Mouse (Mus musculus) spleen, postnatal 36 days (tissue): Measurements from ENCODE around the gene Ugt1a6b.

Source experiments
- DNase-seq, 2 experiments: peaks; one replicate each; pipeline ENCODE4 v3.0.0; 2022; ENCODE audit warnings: low spot score in 2 of 2, mixed read lengths in 1 of 2

Gene Ugt1a6b

DNA sequence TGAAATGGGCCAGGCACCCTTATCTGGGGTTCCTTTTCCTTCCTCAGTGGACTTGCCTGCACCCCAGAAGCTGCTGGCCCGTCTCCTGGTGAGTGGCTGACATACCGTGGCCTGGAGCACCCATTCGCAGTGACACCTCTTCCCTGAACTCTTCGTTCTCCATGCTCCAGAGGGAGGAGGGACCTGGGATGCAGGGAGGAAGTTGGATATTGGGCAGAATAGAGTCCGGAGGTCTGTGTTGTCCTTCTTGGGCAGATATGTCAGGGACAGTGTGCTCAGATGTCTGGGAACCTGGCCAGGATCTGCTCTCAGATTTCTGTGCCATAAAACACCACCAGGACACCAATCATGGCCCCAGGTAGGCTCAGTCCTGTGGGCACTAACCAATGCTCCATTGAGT is 137.0 kb downstream of the Ugt1a6b start:
- DNase-seq, result no peak

DNA sequence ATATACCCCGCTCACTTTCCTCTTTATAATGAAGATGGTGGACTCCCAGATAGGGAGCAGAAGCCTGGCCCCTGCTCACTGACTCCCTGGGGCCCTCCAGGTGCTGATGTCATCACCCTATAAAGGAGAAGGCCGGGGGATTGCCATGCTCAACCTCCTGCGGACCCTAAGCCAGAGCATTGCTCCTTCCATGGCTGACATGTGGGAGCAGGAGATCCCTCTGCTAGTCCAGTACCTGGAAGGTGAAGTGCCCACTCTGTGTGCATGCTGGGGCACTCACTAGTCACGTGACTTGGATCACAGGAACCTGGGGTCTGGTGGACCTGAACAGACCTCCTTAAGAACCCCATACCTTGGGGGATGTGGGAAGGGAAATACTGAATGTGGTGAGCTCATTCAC is 137.5 kb downstream of the Ugt1a6b start:
- no peak for DNase-seq

- DNase-seq, result no peak
Observed at GRCm38 (mm10) chr1:88243861-88244260, 140.8 kb downstream of the Ugt1a6b start.

DNA sequence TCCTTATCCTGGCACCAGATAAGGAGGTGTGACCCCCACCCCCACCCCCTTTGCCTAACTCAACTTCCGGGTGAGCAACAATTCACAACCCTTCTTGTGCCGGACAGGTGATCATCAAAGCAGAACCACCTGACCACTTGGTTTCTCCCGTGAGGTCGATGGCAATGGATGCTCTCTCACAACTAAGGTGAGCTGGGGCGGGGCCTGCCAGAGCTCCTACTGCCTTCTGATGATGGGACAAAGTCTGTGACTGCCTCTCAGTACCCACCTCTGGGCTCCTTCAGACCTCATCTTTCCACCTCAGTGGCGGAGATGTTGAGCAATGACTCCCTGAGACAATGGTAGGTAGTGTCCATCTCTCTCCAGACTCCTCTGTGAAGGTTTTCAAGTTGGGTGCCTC is 142.8 kb downstream of the Ugt1a6b start:
- no peak for DNase-seq

- DNase-seq, result no peak
Observed at GRCm38 (mm10) chr1:88246386-88246785, 143.3 kb downstream of the Ugt1a6b start.

GRCm38 (mm10) chr1:88247660-88248059 is 144.6 kb downstream of the Ugt1a6b start:
- DNase-seq, result no peak

DNA sequence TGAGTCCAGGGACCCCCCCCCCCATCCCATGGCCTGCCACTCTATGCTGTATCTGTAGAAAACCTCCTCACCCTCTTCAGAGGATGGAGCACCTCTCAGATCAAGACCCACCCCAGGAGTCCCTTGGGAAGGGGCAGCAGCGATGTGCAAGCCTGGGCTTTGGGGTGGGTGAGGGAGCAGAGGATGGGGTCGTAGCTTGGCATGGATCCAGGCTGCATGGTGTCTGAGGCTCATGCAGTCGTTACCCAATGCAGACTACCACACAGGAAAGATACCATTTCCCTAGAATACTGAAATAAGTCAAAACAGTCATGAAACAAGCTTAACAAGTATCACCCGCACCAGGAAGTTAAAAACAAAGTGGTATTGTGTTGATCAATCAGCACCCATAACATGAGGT is 145.6 kb downstream of the Ugt1a6b start:
- DNase-seq, result no peak

DNA sequence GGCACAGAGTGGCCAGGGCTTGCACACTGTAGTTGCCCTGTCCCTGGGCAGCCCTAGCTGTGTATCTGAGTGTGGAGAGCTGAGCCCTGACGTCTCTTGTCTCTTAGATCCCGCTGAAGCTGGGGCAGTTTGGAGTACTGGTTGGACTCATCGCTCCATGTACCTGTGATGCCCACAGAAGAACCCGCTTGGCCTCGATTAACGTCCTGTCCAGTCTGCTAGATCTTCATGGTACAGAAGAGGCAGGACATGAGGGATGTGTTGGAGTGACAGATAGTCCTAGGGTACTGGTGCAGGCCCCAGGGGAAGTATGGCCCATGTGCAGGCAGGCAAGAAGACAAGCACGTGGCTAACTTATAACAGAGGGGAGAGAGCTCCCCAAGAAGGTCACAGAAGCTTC is 146.5 kb downstream of the Ugt1a6b start:
- DNase-seq, result no peak

GRCm38 (mm10) chr1:88250023-88250422 is 147.0 kb downstream of the Ugt1a6b start:
- no peak for DNase-seq

DNA sequence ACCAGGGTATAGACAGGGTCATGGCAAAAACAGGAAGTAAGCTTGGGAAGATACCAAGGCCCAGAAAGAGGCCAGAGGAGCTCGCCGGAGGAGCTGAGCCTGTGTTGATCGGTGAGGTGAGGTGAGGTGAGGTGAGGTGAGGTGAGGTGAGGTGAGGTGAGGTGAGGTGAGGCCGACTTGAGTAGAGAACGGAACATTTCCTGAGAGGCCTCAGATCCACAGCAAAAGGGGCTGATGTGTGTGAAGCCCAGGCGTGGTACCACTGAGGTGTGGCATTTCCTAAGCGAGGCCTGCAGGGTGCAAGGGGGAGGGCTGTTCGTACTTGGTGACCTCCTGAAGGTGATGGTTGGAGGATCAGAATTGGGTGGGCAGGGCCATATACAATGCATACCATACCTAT is 150.1 kb downstream of the Ugt1a6b start:
- no peak for DNase-seq

GRCm38 (mm10) chr1:88253540-88253939 is 150.5 kb downstream of the Ugt1a6b start:
- DNase-seq, result no peak

DNA sequence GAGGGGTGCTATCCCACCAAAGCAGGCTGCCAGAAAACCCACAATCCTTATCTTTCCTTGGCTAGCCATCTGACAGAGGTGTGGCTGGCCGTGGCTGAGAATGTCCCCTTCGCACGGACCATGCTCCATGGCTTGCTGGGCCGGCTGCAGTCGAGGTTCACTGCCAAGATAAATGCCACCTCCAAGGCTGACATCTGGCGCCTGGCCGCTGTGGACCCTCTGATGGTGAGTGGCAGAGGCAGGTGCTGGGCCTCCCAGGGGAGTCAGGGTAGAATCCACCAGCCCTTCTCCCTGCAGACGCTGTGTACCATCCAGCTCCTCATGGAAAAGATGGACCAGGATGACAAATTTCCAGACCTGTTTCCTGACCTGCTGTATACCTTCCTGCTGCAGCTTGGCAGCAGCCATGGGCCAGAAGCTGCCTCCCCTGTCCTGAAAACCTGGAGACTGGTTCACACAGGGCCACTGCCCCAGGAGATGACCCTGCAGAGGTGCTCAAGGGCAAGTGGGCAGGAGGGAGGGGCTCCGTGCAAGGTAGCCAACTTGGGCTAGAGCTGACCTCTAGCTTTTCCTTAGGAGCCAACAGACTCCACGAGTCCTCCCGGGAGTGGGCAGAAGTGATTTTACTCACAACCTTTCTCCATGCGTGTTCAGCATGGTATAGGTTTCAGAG is 151.9 kb downstream of the Ugt1a6b start:
- DNase-seq, result no peak

DNA sequence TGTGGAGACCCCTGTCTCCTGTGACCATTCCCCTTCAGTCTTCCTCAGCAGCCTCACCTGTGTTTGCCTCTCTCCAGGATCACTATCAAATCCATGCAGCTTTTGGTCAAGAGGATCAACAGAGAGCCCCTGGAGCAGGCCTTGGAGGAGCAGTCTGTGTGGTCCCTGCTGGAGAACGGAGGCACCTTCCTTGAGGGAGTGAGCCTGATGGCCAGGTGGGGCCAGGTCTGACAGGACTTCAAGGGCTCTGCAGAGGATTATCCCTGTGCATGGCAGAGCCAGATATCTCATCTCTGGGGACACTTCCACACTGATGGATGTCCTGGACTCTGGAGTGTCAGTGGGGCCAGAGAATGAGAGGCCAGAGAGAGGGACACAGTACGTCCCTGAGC is 152.4 kb downstream of the Ugt1a6b start:
- DNase-seq, result no peak

- no peak for DNase-seq
Observed at GRCm38 (mm10) chr1:88255989-88256754, 153.1 kb downstream of the Ugt1a6b start.

DNA sequence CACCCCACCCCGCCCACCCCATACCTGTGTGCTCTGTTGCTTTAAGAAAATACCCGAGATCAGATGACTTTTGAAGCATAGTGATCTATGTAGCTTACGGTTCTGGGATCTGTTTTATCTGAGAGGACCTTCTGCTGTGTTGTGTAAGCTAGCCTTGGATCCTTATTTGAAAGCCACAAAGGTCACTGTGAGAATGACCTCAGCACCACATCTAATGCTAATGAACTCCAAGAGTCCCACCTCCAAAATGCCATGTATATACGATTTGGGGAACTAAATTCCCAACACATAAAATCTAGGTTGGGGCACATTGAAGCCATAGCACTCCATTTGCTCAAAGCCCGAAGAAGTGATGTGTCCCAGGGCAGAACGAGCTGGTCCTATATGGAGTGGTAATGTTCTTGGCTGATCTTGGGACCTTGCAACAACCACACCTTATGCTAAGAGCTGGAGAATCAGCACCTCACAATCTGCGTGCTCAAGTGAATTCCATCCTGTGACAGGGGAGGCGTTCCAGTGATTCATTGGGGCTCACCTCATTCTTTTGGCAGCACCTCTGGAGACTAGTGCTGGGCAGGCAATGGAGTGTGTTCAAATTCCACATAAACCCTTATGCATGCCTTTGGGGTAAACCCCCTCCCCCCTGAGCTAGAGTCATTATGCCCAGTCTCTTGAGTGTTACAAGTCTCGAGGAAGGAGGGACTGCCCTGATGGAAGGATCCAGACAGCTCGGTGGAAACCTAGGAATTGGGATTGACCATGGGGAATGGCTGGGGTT is 154.0 kb downstream of the Ugt1a6b start:
- DNase-seq, result no peak

DNA sequence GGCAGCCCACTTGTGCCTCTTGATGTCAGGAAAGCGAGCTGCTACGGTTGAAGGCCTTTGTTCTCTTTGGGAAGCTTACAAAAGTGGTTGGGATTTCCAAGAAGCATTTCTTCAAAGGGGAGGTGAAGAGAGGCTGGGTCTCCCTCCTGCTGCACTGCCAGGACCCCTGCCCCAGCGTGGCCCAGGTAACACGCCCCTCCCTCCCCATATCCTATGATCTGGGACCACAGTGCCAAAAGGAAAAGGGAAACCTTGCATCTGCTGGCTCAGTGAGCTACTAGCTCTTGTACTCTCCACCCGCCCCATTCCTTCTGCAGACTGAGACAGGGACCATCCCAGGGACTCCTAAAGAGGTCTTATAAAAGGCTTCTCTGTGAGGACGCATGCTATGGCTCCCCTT is 154.6 kb downstream of the Ugt1a6b start:
- DNase-seq, result no peak

DNA sequence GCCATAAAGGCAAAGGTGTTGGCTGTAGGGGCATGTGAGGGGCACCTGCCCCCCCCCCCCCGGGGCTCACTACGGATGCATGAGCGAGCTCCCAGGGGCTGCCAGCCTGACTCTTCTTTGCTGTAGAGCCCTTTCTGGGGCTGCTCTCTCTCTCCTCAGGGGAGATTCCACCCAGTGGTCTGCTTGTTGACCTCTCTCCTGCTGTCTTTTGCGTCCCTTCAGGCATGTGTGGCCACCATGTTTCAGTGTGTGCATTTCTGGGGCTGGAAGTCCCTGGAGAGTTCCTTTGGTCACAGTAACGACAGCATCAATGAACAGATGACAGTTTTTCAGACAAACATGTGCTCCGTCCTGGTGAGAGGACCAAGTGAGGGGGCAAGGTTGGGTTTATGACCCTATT is 155.3 kb downstream of the Ugt1a6b start:
- DNase-seq, result no peak

DNA sequence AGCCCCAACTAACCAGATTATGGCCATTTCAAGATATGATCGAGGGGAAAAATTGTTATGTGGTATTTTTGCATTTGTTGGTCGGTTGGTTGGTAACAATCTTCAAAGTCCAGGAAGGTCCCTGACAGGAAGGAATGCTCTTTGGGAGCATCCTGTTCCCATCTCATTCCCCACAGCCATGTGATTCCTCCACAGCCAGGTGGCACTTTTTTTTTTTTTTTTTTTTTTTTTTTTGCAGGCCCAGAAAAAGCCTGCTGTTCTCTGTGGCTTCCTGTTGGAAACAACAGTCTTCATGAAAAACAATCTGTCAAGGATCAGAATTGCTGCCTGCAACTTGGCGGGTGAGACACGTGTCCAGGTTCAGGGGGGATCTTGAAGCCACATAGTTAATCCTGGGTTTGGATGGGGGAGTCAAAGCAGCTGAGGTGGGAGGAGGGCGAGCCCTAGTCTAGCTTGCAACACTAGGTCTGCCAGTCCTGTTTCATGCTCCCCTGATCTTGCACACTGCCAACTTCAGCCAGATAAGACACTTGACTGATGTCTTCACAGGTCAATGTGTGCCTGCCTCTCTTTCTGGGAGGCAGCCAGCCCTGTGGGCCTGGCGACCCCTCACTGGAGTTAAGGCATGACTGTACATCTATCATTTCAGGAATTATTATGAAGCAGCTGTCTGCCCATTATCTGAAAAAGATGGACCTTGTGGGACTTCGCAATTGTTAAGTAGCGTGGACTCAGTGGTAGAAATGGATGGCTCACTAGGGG is 156.0 kb downstream of the Ugt1a6b start:
- DNase-seq, result no peak

DNA sequence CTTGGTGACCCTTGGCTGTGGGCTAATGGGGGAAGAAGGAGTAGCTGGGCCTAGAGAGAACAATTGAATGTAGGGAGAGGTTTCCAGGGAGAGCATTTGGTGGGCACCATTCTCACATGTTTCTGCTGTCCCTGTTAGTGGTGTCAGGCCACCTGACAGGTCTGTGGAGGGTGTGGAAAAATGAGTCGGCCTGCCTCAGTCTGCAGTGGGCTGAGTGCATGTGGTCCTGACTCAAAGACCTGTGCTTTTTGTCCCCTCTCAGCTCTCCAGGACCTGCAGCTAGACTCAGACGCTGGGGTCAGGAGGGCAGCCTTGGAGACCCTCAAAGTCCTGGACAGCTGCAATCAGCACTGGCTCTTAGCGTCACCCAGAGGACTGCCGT is 156.6 kb downstream of the Ugt1a6b start:
- DNase-seq, result no peak

- DNase-seq, result no peak
Observed at GRCm38 (mm10) chr1:88260114-88260513, 157.1 kb downstream of the Ugt1a6b start.

DNA sequence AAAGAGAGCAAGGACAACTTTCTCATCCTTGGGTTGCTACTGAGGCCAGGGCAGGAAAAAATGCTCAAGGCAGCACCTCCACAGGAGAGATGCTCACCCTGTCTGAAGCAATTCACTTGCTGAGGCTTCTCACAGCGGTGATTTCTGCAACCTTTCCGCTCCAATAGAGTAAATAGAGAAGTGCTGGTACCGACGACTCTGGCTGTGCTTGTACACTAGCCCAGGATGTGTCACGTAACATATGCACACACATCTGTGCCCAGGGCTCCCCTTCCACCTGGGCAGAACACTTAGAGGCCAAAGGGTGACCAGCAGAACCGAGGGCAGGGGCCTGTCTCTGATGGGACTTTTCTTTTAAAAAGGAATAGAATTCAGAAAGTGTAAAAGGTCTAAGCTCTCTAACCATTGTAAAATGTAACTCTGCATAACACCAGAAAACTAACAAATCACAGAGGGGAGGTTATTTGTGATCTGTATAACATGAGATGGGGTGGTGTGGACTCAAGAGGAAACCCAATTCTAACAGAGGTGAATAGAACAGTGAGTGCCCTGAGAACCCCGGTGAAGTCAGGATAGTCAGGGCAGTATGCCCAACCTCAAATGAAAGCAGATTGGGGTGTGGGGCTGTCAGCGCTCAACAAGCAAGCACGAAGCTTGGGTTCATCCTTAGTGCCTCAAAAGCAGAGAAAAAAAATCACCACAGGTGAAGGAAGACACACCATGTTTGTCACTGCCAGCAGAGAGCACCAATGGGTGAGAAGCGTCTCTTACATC is 157.7 kb downstream of the Ugt1a6b start:
- DNase-seq, result no peak
